Mouse (Mus musculus) ES-Bruce4 (cell line): ENCODE measurements at regions not wholly inside any gene's neighbourhood (a gene's known extent, or its start where the extent isn't known, plus 50 kb on each side); places are given as distances from the start of the nearest gene placed in this dataset.

Experiments used
- CTCF ChIP-seq: IDR thresholded peaks from one replicate; pipeline ENCODE4 v1.8.1; 2011; ENCODE audit warnings: low read depth, low read length
- EP300 ChIP-seq: IDR thresholded peaks from 2 replicates; pipeline ENCODE4 v1.6.1; 2011; ENCODE audit warnings: low read depth, low read length; ENCODE audit not compliant: insufficient read depth
- POLR2A ChIP-seq: IDR thresholded peaks from one replicate; pipeline ENCODE4 v1.8.1; 2011; ENCODE audit warnings: low read length; ENCODE audit not compliant: insufficient read depth

DNA sequence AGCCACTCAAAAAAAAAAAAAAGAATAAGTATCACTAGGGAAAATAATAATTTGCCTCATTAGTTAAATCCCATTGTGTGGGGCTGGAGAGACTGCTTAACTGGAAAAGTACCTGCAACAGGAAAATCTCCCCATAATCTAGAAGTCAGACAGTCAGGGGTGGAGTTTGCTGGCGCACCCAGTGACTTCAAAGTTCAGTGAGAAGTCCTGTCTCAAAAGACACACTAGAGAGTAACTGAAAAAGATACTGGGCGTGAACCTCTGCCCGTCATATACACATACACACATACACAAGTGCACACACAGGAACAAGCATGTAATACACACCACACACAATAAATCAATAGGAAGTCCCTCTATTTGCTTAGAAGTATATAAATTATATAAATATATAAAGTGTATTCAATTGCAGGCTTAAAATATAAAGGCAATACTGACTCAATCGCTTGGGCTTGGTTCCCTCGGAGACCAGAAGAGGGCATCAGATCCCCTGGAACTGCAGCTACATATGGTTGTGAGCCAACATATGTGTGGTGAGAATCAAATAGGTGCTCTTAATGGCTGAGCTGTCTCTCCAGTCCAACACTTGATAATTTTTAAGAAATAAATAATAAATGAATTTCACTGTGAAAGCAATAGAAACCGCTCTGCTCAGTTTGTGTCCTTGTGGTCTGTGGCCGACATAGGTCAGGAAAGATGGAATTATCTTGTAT is 62.0 kb upstream of the Prkg2 start:
- TF ChIP-seq CTCF (no peak), EP300 (no peak), POLR2A (no peak)
